Mouse (Mus musculus): Measurements from ENCODE around the gene Cog1.

Gene Cog1

GRCm38 (mm10) chr11:113648690-113649352, at the start of gene Cog1:
Gene Cog1 (plus strand): TSS chr11:113649169.
- DNase-seq: no peak

- DNase-seq: no peak
These were observed 48.3 kb upstream of the Cog1 start for GRCm38 (mm10) chr11:113600526-113601245.

GRCm38 (mm10) chr11:113601616-113602343, 47.2 kb upstream of the Cog1 start:
- DNase-seq: no peak

- DNase-seq: no peak
These were observed 41.4 kb upstream of the Cog1 start for GRCm38 (mm10) chr11:113607556-113607955.

- DNase-seq: no peak
These were observed 39.4 kb upstream of the Cog1 start for GRCm38 (mm10) chr11:113609581-113609980.

GRCm38 (mm10) chr11:113610266-113610665, 38.7 kb upstream of the Cog1 start:
- peak; percentile 68 for DNase-seq

GRCm38 (mm10) chr11:113611112-113611646, 37.8 kb upstream of the Cog1 start:
- no peak for DNase-seq

GRCm38 (mm10) chr11:113611664-113612611, 37.0 kb upstream of the Cog1 start:
- DNase-seq: peak; percentile 59

GRCm38 (mm10) chr11:113614476-113614875, 34.5 kb upstream of the Cog1 start:
- DNase-seq: no peak

GRCm38 (mm10) chr11:113617132-113617911, 31.6 kb upstream of the Cog1 start:
- peak; percentile 86 for DNase-seq

- DNase-seq: no peak
These were observed 30.7 kb upstream of the Cog1 start for GRCm38 (mm10) chr11:113618303-113618671.

GRCm38 (mm10) chr11:113618672-113619419, 30.1 kb upstream of the Cog1 start, which contains the start of gene Sstr2:
Gene Sstr2 (plus strand): TSS chr11:113619342.
- DNase-seq: peak; percentile 89

- DNase-seq: no peak
These were observed 29.4 kb upstream of the Cog1 start for GRCm38 (mm10) chr11:113619420-113620080.

- DNase-seq: no peak
These were observed 28.0 kb upstream of the Cog1 start for GRCm38 (mm10) chr11:113621001-113621400.

- DNase-seq: no peak
These were observed 26.9 kb upstream of the Cog1 start for GRCm38 (mm10) chr11:113622028-113622427.

GRCm38 (mm10) chr11:113625437-113625836, 23.5 kb upstream of the Cog1 start:
- DNase-seq: no peak

- DNase-seq: peak; percentile 38
These were observed 21.2 kb upstream of the Cog1 start for GRCm38 (mm10) chr11:113627785-113628184.

GRCm38 (mm10) chr11:113630642-113631041, 18.3 kb upstream of the Cog1 start:
- DNase-seq: no peak

- no peak for DNase-seq
These were observed 17.7 kb upstream of the Cog1 start for GRCm38 (mm10) chr11:113631302-113631701.

GRCm38 (mm10) chr11:113631862-113632261, 17.1 kb upstream of the Cog1 start:
- DNase-seq: no peak
